Mouse (Mus musculus): ENCODE results near the gene Gli2.

Gli2 gene

DNA sequence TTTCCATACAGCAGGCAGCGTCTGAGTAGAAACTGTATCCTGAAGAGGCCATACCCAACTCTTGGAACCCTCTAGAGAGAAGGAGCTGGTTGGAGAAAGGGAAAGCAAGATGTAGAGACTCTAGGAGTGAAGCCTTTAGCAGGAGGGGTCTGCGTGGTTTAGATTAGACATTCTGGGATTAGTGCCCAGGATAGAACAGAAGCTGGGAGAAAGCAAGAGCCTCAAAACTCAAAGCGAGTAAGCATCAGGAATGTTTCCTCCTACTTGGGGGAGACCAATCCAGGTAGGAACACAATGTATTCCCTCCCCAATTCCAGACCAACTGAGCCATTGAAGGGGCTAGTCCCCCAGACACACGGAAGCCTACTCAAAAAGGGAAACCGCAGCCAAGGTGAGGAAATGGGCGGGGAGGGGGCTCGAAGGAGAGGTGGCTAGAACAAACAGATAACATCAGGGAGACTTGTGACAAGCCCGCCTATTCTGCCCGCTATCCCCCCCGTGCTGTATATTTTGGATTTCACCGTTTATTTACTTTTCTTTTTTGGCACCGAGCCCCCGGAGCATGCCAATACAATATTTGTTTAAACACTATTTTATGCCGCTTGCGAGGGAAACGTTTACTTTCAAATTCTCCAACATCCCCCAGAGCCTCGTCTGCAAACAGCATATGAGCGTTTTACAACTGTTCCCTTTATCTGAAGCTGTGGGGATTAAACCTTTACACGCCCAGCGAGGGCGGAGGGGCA, 2.1 kb downstream of the Gli2 start:
- no peak for DNase-seq (ENCODE audit: low read depth)

DNA sequence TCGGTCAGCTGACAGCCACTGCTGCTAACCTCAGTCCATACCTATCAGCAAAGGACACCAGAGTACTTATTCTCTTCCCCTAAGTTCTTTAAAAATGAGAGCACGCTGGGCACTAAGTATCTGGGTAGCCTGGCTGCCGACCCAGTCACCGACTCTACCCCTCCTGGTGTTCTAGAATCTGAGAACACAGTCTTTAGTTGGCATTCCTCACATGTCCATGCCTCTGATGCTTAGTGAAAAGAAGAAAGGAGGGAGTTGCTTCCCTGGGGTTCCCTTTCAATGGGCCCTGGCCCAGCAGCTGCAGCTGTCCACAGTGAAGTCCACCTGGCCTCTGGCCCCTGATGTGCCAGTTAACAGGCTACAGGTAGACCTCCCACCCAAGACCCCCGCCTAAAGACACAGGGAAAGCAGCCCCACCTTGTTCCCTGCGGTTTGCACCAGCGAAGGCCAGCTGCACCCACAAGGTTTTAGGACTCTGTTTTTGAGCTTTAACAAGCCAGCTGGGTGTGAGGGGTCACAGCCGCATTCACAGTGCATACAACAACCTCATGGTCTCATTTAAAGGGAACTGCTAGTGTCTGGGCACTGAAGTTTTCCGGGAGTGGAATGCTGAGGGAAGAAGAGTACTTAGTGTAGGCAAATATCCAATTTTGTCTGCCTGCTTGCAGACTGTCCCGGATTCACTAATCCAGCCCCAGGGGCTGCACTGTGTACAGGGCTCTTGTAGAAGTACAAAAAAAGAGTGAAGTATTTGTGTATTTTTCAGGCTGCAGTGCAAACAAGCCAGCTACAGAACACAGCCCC, 3.4 kb downstream of the Gli2 start:
- DNase-seq (ENCODE audit: low read depth), result no peak

DNA sequence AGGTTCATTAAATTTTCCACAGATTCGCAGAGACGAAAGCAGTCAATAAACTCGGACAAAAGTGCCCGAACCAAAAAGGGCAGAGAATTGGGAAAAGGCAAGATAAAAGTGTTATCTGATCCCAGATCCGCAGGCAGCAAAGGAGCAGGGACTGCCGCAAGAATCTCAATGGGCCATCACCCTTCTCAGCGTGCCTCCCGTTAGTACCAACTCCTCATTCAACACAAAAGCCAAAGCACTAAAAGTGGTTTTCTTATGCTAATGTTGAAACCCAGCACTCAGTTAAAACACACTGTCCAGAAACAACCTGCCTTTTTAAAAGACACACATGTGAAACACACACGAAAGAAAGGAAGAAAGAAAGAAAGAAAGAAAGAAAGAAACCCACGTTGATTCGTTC, 4.4 kb downstream of the Gli2 start:
- DNase-seq (ENCODE audit: low read depth), result no peak

DNA sequence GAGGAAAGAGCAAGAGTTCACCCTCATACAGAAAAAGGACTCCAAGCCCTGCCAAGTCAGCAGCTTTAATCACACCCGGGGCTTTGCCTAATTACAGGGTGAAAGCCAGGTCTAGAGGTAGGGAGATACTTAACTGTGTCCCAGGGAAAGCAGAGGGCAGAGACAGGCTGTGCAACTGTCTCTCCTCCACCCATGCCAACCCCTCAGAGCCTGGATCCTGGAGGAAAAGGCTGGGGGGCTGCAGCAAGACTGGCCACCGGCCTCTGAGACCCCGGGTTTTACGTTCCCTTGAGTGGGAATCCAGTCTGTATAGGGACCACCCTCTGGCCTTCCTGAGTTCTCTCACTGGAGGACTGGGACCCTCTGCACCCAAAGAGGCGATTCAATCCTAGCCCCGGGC, 4.9 kb downstream of the Gli2 start:
- DNase-seq (ENCODE audit: low read depth), result no peak

DNA sequence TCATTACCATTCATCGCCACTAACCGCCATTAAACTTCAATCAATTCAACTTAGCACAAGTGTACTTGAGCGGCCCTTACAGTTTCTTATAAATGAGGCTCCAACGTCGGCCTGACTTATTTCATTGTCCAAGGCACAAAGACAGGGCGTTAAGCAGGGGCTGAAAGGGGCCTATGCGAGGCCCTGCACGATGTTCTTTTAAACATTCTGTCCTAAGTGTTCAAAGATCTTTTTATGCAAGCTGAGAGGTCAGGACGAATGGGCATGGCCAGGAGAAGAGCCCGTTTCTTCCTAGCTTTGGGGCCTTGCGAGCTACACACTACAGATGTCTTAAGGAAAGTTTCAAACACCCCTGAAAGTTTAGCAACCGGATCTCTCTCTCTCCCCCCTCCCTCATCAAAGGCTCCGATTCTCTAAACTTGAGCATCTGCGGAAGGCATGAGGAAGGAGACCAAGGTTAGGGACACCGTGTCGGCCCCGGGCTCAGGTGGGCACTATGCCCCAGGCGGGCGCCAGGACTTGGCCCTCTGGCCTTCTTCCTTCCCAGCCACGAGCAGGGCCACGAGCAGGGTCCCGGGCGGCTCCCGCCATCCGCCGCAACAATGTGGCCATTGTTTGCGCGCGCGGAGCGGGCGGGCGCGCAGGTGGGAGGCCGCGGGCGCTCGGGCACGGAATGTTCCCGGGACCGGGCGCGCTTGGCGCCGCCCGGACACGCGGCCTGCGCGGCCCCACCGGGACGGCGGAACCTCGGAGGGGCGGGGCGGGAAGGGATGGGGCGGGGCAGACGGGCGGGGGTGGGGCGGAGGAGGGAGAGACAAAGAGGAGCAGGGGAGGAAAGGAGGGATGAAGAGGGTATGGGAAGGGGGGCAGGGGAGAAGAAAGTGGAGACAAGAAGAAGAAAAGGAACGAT, 5.7 kb downstream of the Gli2 start:
- no peak for DNase-seq (ENCODE audit: low read depth)

DNA sequence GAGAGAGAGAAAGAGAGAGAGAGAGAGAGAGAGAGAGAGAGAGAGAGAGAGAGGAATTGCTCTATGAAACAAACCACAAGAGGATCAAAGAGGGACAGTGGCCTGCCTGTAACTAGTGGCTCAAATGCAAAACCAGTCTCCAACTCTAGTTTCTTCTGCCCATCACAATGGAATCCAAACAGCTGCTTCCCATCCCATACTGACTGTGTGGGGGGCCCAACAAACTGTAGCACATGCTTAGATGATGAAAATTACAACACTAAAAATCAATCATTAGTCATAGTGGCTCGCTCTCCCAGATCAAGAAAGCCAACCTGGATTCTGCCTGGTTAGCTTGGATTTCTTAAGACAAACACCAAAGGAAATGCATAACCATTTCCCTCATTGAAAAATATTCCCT, 15.0 kb downstream of the Gli2 start:
- no peak for DNase-seq (ENCODE audit: low read depth)

DNA sequence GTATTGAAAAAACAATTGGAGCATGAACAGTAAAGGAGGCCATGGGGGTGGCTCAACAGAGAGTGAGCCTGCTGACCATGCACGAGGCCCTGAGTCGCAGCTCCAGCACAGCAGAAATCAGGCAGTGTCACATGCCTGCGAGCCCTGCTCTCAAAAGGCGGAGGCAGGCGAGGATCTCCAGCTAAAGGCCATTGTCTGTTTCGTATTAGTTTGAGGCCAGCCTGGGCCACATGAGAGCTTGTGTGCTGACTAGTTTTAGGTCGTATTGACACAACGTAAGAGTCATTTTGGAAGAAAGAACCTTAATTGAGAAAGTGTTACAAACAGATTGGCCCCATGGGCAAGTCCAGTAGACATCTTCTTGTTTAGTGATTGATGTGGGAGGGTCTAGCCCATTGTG, 17.5 kb downstream of the Gli2 start:
- no peak for DNase-seq (ENCODE audit: low read depth)

DNA sequence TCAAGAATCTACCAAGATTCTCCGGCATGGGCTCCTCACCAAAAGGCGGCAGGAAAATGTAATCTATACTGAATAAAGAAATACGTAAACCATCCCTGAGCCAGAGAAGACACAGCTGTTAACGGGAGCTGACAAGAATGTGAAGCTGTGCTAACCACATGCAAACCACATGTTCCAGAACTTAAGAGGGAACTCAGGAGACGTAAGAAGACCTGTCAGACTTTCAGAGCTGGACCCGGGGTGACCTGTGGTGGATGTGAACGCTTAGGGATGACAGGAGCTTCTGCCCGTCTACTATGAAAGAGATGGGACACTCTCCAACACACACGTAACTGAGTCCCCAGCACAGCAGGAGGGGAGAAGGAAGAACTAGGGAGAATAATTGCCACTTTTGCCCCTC, 18.1 kb downstream of the Gli2 start:
- DNase-seq (ENCODE audit: low read depth), result no peak

DNA sequence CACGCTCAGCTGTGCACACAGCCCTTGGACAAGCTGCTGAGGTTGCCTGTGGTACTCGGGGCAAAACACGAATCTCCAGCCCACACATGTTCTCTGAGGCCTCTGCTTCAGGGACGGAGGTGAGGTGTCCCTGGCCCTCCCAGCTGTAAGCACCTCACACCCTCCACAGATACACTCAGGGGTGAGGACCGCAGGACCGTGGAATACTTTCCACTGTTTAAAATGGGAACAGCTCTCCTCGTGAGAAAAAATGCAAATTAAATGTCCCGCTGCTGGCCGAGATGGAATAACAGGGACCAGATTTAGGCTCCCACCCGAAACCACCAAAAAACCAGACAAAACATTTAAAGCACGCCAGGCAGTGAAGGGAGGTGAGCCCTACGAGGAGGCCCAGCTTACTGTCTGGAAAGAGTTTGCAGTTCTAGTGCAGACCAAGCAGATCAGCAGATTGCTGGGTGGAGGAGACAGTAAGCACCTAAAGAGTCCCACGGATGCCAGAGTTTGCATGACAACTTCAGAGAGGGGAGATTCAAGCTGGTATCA, 19.2 kb downstream of the Gli2 start:
- no peak for DNase-seq (ENCODE audit: low read depth)

DNA sequence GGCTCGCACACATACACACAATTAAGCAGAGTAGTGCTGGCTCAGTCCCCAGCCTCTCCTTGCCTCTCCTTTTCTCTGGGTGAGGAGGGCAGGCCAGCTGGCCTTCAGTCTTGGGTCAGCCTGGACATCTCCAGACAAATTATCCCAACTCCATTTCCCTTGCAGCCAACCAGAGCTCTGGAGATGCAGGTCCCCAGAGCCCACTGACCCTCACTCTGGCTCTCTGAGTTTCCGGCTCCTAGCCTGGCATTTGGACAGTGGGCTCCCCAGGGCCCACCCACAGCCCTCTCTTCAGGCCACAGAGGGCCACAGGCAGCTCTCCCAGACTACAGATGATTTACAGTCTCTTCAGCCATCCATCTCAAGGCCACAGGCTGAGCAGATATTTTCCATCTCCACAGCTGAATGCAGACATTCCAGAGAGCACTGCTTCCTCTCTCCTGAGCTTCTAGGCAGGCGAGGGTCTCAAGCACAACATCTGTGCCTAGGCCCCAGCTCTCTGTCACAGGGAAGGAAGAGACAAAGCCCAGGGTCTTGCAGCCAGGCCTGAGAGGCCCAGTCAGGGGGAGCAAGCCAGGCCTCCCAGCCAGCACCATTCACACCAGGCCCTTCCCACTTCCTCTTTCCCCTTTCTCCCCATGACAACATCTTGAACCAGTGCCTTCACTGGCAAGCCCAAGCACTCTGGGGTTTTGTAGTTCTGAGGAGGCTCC, 19.8 kb downstream of the Gli2 start:
- DNase-seq (ENCODE audit: low read depth), result no peak

DNA sequence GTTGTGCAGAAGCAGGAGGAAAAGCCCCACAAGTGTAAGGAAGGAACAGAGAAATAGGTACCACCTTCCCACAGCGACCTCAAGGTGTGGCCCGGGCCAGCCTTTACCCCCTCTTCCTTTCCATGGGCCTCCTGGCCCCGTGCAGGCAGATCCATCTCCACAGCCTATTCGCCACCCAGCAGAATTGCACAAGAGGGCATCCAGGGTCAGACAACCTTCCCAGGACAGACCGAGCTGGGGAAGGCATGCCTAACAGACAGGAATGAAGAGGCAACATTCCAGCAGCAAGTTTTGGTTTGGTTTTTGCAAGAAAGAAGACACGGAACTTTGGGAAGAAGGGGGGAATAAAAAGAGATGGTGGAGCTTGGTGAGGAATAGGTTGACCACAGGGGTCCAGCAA, 22.2 kb downstream of the Gli2 start:
- DNase-seq (ENCODE audit: low read depth), result no peak

DNA sequence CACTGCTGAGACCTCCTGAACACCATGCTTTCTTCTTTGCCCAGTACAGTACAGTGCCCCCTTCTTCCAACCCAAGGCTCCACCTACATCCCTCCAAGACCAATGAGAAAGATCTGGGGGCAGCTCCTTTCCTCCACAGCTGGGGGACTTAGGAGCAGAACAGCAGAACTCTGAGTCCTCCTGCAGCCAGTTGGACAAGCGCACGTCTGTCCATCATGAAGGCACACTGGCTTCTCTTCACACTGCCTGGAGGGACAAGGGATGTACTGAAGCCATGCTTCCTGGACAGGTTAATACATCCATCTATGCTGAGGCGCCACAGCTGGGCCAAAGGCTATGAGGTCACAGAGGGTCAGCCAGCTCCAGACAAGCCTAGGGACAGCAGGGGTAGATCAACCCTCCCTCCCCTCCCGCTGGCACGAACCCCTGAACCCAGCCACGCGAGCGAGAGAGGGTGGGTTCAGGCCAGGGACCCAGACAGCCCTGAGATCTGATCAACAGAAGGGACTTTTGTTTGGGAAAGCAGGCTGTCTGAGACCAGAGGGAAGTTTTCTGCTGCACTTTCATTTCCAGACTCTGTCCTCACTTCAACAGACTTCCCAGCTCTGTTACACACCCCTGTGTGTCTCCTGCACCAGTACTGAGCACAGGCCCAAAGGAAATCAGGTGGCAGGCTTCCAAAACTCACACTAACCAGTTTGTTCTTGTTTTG, 27.6 kb downstream of the Gli2 start:
- no peak for DNase-seq (ENCODE audit: low read depth)

DNA sequence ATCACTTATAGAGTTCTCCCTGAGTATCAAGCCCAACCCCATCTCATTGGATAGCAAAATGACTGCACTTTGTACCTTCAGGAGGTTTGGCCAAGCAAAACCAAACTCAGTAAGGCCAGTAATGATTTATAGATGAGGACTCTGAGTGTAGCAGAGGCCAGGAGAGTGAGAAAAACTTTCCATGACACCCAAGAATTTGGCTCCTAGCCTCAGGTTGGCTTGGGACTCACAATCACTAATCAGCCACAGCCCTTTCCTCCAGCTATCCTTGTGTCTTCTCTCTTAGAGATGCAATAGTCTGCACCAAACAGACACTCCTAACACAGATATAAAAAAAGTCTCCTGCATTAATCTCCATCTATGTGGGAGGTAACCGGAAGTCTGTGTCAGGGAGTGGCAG, 31.1 kb downstream of the Gli2 start:
- no peak for DNase-seq (ENCODE audit: low read depth)

DNA sequence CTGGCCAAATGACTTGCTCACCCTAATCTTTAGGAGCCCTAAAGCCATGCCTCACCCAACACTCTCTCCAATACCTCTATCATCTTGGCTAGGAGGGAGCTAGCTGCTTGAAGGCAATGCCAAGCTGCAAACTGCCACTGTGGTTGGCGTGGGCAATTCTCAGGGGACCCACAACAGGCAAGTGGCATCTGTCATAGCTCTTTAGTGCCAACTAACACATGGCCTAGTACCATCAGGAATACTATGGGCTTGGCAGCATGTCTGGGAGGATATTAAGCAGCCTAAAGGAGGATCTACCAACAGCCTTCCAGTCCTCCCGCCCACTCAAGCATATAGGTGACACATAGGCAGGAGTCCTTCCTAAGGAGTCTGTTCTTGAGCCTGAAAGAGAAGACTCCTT, 33.3 kb downstream of the Gli2 start:
- DNase-seq (ENCODE audit: low read depth), result no peak

DNA sequence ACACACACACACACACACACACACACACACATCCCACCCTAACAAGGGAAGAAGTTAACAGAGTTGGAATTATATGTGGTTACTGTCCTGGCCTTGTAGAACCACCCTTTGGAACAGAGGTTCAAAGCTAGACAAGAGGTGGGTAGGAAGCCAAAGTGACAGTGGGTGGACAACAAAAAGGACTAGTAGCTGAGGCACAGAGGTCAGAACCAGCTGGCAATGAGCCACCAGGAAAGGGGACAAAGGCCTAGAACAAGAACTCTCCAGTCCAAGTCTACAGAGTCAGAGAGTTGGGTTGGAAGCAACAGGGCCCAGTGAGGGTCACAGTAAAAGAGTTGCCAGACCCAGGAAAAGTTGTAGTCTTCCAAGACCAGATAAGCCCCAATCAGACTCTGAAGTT, 34.4 kb downstream of the Gli2 start:
- no peak for DNase-seq (ENCODE audit: low read depth)

DNA sequence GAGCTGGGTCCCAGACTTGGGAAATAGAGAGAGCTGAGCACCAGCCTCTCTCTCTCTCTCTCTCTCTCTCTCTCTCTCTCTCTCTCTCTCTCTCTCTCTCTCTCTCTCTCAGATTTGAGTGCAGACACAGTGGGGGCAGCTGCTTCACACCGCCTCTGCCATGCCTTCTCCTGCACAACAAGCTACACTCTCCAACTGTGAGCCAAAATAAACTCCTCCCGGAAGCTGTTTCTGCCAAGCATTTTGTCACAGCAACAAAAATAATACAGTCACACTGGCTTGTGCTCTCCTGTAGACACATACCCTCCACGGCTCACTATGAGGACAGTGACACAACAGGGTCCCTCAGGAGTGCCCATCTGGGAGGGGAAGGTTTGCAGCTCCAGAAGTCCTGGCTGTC, 36.6 kb downstream of the Gli2 start:
- no peak for DNase-seq (ENCODE audit: low read depth)

DNA sequence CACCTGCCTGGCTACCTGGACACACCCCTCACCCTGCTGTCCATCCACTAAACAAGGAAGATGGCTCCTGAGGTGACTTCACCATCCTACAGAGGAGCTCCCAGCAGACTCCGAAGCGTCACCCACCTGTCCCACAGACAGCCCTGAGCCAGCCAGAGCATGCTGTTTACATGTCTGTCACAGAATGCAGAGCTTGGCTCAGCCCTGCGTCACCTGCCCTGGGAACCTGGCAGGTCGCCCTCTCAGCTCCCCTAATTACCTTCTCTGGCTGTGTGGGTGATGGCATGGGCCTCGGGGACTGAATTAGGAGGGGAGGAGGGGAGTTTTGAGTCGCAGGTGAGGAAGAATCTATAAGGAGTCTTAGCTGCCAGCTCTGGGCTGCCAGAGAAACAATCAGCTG, 38.3 kb downstream of the Gli2 start:
- DNase-seq (ENCODE audit: low read depth), result no peak

DNA sequence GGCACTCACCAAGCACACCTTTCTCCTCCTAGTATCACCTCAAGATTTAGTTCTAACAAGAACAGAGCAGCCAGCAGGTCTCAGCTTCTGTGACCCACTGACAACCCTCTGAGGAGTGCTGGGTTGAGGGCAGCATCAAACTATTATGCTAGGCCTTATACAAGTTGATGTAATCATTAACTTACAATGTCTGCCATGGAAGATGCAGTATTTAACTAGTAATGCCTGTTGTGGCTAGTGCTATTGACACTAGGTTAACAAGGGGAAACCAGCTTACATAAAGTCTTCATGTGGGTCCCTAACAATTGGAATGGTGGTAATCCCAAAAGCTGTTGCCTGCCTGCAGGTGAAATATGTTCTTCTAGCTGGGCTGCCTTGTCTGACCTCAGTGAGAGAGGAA, 44.5 kb downstream of the Gli2 start:
- DNase-seq (ENCODE audit: low read depth), result no peak

DNA sequence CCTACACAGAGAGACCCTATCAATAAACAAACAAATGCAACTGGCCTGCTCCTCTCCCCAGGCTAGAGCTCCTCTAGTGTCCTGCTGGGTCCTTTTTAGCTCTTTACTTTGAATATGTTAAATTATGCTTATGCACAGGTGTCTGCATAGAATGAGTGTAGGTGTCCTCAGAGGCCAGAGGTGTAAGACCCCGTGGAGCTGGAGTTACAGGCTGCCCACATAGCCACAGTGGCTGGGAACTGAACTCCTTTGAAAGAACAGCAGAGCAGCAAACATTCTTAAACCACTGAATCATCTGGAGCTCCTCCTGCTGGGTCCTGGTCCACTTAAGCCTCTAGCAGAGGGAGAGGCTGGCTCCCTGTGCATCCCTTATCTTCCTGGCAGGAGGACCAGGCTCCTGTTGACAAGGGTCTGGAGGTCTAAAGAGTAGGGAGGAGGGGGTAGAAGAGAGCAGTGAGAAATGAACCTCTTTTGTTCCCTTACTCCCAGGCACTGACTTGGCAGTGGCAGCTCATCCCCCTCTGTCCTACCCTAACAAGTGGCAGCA, 49.5 kb downstream of the Gli2 start:
- DNase-seq (ENCODE audit: low read depth), result no peak

DNA sequence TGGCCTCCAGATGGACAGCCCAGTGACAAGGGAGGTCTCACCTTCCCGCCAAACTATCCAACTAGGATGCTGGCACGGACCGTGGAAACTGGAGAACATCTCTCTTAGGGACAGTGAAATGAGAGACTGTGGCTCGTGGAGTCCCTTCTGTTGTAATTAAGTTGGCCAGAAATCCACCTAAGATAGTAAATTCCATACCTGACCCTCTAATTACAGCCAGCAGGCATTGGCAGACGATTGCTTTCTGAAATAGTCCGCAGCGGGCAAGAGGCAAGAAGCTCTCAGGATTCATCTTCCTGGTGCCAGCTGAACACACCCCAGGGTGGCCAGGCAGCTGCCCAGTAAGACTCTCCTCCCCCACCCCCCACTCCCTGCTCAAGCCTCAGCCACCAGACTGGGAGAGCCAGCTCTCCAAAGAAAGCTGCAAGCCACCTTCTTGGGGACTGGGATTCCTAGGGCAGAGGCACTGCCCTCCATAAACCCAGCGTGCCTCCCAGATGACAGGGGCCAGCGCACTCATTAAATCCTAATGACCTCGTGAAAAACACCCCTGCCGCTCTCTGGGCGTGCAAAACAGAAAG, 51.9 kb downstream of the Gli2 start:
- no peak for DNase-seq (ENCODE audit: low read depth)

Data from 416B (cell line).